Mouse (Mus musculus) G1E-ER4 (cell line): ENCODE measurements around the gene Serping1. TPM values are rescaled to one million over a fixed set of nuclear protein-coding genes. Genes with fewer than 3 reads are reported as not detected.

Experiments
- GATA1 ChIP-seq: IDR thresholded peaks from one replicate; pipeline ENCODE4 v1.8.0; 2012; ENCODE audit warnings: low read length, inconsistent platforms
- polyA plus RNA-seq: library from polyadenylated mRNA; stranded (reverse); fragments of >175 nt; gene quantifications from 2 replicates; pipeline ENCODE4 v1.2.3, GENCODE M21; 2012

The Serping1 gene
- polyA plus RNA-seq, 1 experiment, result not detected

DNA sequence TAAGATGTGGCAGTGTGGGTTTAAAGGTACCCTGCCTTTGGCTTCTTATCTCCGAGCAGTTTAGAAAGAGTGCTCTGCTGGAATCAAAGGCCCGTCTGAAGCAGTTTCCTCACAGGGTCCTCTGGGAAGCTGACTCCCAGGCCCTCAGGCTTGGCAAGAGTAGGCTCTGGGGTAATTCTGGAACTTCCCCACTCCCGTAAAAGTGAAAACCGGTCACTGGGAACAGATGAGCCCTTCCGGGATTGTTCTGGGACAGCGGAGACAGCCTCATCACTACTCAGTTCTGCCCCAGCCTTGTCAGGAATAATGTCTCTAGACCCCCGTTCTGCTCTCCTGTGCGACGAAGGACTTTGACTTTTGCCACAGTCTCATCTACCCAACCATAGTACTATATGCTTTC lies 15.2 kb upstream of the Serping1 start:
- no peak for TF ChIP-seq GATA1

DNA sequence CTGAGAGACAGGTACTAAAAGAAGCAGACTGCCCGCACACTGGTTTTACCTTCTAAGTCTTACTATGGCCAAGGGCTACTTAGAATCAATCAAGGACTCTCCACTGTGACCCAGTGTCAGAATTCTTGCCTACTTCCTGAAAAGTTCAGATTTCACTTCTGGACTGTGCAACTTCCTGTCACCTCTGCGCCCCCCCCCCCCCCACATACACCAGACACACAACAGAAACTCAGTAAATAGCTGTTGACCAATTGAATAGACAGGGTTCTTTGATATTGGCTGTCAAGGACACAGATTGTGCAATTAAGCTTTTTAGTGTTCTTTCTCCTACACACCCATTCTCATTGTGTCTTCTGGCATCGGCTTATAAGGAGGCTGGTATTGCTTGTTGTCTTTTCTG lies 13.1 kb upstream of the Serping1 start:
- no peak for TF ChIP-seq GATA1

- no peak for TF ChIP-seq GATA1
Measured at GRCm38 (mm10) chr2:84783840-84784566, 8.8 kb upstream of the Serping1 start.

DNA sequence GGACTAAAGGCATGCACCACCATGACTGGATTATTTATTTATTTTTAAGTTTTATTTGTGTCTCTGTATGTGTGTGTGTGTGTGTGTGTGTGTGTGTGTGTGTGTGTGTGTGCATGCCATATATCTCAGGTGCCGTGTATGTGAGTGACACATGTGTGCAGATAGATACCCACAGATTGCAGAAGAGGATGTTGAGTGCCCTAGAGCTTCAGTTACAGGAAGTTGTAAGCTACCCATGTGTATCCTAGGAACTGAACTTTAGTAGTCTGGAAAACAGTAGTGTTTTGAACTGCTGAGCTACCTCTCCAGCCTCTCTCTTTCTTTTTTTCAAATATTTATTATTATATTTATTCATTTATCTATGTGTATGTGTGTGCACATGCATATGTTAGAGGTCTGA lies 8.1 kb upstream of the Serping1 start:
- no peak for TF ChIP-seq GATA1

- no peak for TF ChIP-seq GATA1
Measured at GRCm38 (mm10) chr2:84779210-84779609, 4.0 kb upstream of the Serping1 start.

GRCm38 (mm10) chr2:84777706-84778105 lies 2.5 kb upstream of the Serping1 start:
- TF ChIP-seq GATA1, result no peak

GRCm38 (mm10) chr2:84775665-84776064 lies 421 bp upstream of the Serping1 start:
- no peak for TF ChIP-seq GATA1

DNA sequence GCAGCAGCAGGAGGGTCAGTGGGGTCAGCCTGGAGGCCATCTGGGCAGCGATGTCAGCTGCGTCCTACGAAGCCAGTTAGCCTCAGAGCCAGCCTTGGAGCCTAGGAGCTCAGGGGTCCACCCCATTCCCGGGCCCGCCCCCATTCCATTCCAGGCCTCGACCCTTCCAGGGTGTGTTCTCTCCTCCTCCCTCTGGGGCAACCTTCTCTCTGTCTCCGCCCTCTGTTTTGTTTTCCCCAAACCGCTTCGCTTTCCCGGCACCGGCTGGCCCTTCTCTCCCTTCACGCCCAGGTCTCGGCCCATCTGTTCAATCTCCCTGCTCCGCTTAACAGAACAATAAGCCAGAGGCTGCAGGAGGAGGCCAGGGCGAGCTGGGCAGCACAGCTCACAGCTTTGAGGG lies 493 bp downstream of the Serping1 start:
- TF ChIP-seq GATA1, result no peak

DNA sequence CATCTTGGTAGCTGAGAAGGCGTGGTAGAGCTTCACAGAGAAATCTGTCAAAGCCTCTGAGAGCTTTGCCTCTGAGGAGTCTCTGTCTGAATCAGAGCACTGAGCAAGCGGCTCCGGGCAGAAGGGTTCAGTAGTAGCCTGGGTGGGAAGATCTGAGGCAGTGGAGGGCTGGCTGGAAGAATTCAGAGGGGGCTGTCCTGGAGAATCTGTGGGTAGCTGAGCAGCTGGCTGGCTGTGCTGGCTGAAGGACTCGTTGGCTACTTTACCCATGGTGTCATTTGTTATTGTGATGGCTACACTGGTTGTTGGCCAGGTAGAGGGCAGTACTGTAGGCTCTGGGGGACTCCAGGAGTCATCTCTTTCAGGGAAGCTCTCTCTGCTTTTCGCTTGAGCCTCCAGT lies 2.0 kb downstream of the Serping1 start:
- no peak for TF ChIP-seq GATA1

GRCm38 (mm10) chr2:84772454-84772853 lies 2.8 kb downstream of the Serping1 start:
- TF ChIP-seq GATA1, result no peak

DNA sequence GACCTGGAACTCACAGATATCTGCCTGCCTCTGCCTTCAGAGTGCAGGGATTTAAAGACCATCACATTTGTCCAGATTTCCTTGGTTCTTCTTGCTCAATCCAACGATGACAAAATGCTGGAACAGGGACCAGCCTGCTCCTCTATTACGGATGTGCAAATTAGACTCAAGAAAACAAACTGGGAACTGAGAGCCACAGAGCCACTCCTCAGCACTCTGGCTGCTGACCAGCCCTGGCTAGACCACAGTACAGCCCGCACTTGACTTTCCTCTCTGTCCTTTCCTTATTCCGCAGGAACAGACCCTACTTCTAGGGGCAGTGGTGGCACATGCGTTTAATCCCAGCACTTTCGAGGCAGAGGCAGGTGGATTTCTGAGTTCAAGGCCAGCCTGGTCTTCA lies 4.7 kb downstream of the Serping1 start:
- no peak for TF ChIP-seq GATA1

DNA sequence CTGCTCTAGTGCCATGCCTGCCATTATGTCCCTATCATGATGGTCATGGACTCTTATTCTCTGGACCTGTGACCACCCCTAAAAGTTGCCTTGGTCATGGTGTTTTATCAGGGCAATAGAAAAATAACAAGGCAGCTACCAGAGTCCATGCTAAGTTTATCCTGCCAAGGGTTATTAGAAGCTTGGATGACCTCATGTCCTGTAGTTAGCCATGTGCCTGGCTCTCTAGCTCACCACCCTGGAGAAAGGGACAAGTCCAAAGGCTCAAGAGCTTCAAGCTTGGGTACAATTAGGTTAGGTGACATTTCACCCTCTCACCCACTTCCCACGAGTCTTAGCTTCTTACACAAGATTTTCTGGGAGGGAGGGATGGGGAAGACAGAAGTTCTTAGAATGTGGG lies 12.4 kb downstream of the Serping1 start:
- TF ChIP-seq GATA1, result no peak

GRCm38 (mm10) chr2:84762295-84762694 lies 12.9 kb downstream of the Serping1 start:
- TF ChIP-seq GATA1, result no peak

DNA sequence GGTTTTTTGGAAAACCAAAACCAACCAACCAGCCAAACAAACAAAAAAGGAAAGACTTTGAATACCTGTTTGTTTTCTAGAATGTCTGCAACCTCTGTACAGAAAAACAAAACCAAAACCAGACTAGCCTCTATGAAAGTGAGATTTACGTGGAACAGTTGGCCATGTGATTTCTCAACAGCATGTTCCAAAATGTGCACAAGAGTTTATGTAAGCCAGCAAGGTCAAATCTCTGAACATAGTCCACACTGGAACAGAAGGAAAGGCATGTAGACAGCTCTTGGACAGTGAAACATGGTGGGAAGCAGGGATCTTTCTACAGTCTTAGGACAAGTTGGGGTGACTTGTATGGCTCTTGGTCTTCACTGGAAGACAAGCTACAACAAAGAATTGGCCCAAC lies 13.4 kb downstream of the Serping1 start:
- no peak for TF ChIP-seq GATA1

- TF ChIP-seq GATA1, result no peak
Measured at GRCm38 (mm10) chr2:84761309-84761708, 13.9 kb downstream of the Serping1 start.

- TF ChIP-seq GATA1, result no peak
Measured at GRCm38 (mm10) chr2:84760777-84761176, 14.5 kb downstream of the Serping1 start.

DNA sequence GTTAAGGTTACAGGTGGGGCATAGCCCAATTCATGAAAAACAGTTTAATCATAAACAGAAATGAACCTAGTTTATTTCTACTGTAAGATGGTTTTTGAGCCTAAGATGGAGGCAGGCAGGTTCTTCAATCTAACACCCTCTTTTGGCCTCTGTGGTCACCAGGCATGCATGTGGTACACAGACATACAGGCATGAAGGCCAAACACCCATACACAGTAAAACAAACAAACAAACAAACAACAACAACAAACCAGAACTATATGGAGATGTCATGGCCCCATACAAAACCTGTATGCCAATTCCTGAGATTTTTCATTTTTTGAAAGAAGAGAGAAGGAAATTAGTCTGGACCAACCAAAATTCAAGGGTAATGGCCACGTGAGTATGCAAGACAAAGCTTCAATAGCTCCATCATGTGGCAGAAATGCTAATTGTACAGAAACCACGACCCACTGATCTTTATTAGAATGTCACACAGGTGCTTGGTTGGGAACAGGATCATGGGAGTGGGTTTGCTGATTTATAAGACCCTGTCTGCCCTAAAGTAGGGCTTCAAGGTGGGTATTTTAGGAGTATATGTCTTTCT lies 16.6 kb downstream of the Serping1 start:
- no peak for TF ChIP-seq GATA1
